Mouse (Mus musculus) E14TG2a.4 (cell line): ENCODE results near the gene Sephs2.
A peak's percentile ranks its signal among the peaks of the same experiment; 100 is the strongest.

Experiments
- H3K27me3 ChIP-seq: 2 replicates; pipeline ENCODE4 v1.6.1; 2014; ENCODE audit warnings: low read length, control low read depth; ENCODE audit not compliant: insufficient read depth
- H3K36me3 ChIP-seq: 2 replicates; pipeline ENCODE4 v1.6.1; 2014; ENCODE audit warnings: low read length, control low read depth; ENCODE audit not compliant: insufficient read depth
- H3K4me1 ChIP-seq: replicated peaks from 2 replicates; pipeline ENCODE4 v1.6.1; 2014; ENCODE audit warnings: low read depth, low read length, control low read depth
- H3K4me3 ChIP-seq: replicated peaks from 2 replicates; pipeline ENCODE4 v1.5.1; 2014; ENCODE audit warnings: mild to moderate bottlenecking, low read length
- H3K9me3 ChIP-seq: 2 replicates; pipeline ENCODE4 v1.6.1; 2014; ENCODE audit warnings: low read length, control low read depth
- CTCF ChIP-seq: conservative IDR thresholded peaks from 2 replicates; pipeline ENCODE4 v1.5.1; 2014; ENCODE audit warnings: low read length
- NANOG ChIP-seq: IDR thresholded peaks from 2 replicates; pipeline ENCODE4 v1.6.1; 2014; ENCODE audit warnings: borderline replicate concordance, low read length, mixed read lengths
- POU5F1 ChIP-seq: IDR thresholded peaks from 2 replicates; pipeline ENCODE4 v1.6.1; 2014; ENCODE audit warnings: low read length, borderline replicate concordance

Sephs2 gene

GRCm38 (mm10) chr7:127262218-127262961 lies 11.5 kb downstream of the Sephs2 start:
- TF ChIP-seq POU5F1 (no peak), CTCF (no peak), NANOG (no peak)
- no peak overlapping the region for H3K4me3 ChIP-seq

DNA sequence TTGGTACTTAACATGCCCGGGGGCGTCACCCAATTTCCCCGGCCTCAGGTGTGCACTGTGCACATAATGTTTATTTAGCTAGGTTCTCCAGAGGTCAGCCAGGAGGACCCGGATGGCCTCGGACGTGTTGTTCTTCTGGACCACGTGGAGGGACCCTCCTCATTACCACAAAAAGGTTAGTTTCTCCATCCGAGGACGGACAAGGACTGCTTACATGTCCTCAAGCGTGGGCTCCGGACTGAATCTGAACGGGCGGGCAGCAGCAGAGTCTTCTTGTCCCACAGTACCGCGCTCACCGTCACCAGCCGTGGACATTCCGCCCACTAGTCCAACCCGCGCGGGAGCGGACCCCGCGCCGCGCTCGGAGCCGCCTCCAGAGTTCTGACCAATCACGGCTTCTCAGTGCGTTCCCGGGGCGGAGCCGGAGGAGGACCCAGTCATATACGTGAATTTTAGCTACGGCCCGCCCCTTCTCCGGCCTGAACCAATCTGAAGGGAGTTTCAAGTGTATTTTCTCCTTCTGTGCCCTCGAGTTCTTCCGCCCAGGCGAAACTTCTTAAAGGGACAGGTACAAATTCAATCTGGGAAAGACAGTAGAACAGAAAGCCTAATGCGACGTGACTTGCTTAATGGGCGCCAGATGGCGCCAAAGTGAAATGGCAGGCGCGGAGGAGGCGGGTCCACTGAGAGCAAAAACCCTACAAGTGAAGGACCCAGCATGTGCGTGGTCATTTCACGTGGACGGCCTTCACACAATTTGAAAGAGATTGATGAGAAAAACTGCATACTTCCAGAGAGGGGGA lies 13.3 kb downstream of the Sephs2 start, which contains the start of gene Dctpp1:
TSS of gene Dctpp1 (minus strand) at position 401 of the 803 bp plus-strand sequence.
- Histone ChIP-seq H3K36me3 (peaks cover 39% of the 10 kb centered on the region), H3K4me1 (peaks cover 50% of the 10 kb centered on the region), H3K27me3 (no peaks in the 10 kb centered on the region), H3K9me3 (no peaks in the 10 kb centered on the region), H3K4me3 (peak within 1 kb of the TSS; percentile 98)
- TF ChIP-seq POU5F1 (no peak), CTCF (peak; percentile 65), NANOG (no peak)

More at GRCm38 (mm10) chr7:127262218-127262961, 11.5 kb downstream of the Sephs2 start:
- no peaks in the 10 kb centered on the region for H3K27me3 ChIP-seq
- peaks cover 20% of the 10 kb centered on the region for H3K36me3 ChIP-seq
- peaks cover 32% of the 10 kb centered on the region for H3K4me1 ChIP-seq
- no peaks in the 10 kb centered on the region for H3K9me3 ChIP-seq

- TF ChIP-seq NANOG = no peak
- no peak for TF ChIP-seq CTCF
- no peak for TF ChIP-seq POU5F1
- Histone ChIP-seq H3K4me1 (peaks cover 60% of the 10 kb centered on the region), H3K9me3 (no peaks in the 10 kb centered on the region), H3K4me3 (peak overlapping the region; percentile 98), H3K36me3 (peaks cover 44% of the 10 kb centered on the region), H3K27me3 (no peaks in the 10 kb centered on the region)
Measured at GRCm38 (mm10) chr7:127259186-127259905, 14.5 kb downstream of the Sephs2 start.

DNA sequence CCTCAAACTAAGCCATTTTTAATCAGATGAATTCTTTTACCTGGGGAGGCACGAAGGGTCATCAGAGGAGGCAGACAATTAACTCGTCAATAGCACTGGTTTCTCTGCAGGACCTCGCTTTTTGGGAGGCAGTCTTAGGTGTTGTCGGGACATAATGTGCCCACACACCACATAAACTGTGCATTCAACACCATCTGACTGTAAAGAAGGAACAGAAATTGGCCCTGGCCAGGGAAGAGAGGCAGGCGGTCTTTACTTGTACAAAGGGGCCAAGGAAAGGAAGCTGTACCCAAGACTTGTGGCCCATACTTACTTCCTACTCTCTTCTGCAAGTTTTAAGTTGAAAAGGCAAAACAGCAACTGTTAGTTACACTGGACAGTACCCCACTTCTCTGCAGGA lies 17.3 kb downstream of the Sephs2 start:
- TF ChIP-seq POU5F1 = no peak
- no peak for TF ChIP-seq CTCF
- no peak for TF ChIP-seq NANOG
- Histone ChIP-seq H3K36me3 (peaks cover 52% of the 10 kb centered on the region), H3K4me3 (no peak overlapping the region), H3K9me3 (no peaks in the 10 kb centered on the region), H3K27me3 (no peaks in the 10 kb centered on the region), H3K4me1 (peaks cover 73% of the 10 kb centered on the region)

DNA sequence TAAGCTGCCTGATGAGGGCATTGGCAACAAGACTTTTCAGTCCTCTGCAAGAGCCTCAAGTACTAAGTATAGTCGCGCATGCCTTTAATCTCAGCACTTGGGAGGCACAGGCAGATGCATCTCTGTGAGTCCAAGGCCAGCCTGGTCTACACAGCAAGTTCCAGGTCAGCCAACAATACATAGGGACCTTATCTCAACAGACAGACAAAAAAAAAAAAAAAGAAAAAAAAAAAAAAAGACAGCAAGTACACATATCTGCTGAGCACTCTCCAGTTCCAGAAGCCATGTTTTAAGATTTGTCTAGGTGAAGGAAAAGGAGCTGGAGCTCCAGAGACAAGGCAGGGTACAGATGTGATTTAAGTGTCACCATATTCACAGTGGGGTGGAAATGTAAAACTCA lies 17.9 kb downstream of the Sephs2 start:
- Histone ChIP-seq H3K4me1 (peaks cover 68% of the 10 kb centered on the region), H3K9me3 (no peaks in the 10 kb centered on the region), H3K27me3 (no peaks in the 10 kb centered on the region), H3K4me3 (no peak overlapping the region), H3K36me3 (peaks cover 56% of the 10 kb centered on the region)
- no peak for TF ChIP-seq CTCF
- no peak for TF ChIP-seq POU5F1
- no peak for TF ChIP-seq NANOG

GRCm38 (mm10) chr7:127255008-127255407 lies 18.8 kb downstream of the Sephs2 start:
- TF ChIP-seq CTCF = no peak
- TF ChIP-seq POU5F1 = no peak
- no peak for TF ChIP-seq NANOG
- Histone ChIP-seq H3K27me3 (no peaks in the 10 kb centered on the region), H3K36me3 (peaks cover 62% of the 10 kb centered on the region), H3K9me3 (no peaks in the 10 kb centered on the region), H3K4me1 (peaks cover 69% of the 10 kb centered on the region), H3K4me3 (peak overlapping the region; percentile 88)

DNA sequence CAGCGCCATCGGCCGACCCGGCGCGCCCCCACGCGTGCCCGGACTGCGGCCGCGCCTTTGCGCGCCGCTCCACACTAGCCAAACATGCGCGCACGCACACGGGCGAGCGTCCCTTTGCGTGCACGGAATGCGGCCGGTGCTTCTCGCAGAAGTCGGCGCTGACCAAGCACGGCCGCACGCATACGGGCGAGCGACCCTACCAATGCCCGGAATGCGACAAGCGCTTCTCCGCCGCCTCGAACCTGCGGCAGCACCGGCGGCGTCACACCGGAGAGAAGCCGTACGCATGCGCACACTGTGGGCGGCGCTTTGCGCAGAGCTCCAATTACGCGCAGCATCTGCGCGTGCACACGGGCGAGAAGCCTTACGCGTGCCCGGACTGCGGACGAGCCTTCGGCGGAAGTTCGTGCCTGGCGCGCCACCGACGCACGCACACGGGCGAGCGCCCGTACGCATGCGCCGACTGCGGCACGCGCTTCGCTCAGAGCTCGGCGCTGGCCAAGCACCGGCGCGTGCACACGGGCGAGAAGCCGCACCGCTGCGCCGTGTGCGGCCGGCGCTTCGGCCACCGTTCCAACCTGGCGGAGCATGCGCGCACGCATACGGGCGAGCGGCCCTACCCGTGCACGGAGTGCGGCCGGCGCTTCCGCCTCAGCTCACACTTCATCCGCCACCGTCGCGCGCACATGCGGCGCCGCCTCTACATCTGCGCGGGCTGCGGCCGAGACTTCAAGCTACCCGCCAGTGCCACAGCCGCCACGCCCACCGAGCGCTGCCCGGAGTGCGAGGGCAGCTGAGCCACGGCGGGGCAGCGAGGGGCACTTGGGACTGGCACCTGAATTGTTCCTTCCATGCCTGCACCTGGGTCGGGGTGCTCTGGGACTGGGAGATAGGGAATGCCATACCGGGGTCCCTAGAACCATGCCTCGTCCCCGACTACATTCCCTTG lies 19.8 kb downstream of the Sephs2 start:
- Histone ChIP-seq H3K27me3 (no peaks in the 10 kb centered on the region), H3K4me1 (peaks cover 72% of the 10 kb centered on the region), H3K36me3 (peaks cover 68% of the 10 kb centered on the region), H3K9me3 (no peaks in the 10 kb centered on the region), H3K4me3 (peak overlapping the region; percentile 88)
- no peak for TF ChIP-seq POU5F1
- TF ChIP-seq CTCF = no peak
- no peak for TF ChIP-seq NANOG
